Mouse (Mus musculus): ENCODE results near the gene Pla2g4d. TPM values are rescaled to one million over a fixed set of nuclear protein-coding genes. Genes with fewer than 3 reads are reported as not detected.

Pla2g4d gene
- polyA plus RNA-seq (2015; fragmentation: Nextera tagmentation; extraction: Ambion mirVana), result not detected in 2 replicates

- Histone ChIP-seq H3K9me3 (no peaks in the 10 kb centered on the region), H3K27me3 (replicated peaks) (no peaks in the 10 kb centered on the region), H3K27ac (no peak within 1 kb of the TSS), H3K36me3 (no peaks in the 10 kb centered on the region), H3K9ac (no peak within 1 kb of the TSS), H3K4me3 (replicated peaks) (no peak within 1 kb of the TSS), H3K4me1 (replicated peaks) (no peaks in the 10 kb centered on the region), H3K4me2 (replicated peaks) (no peak within 1 kb of the TSS)
- WGBS, result 69% methylated on average over 5 of the region's 5 CpGs
- no peak for ATAC-seq
Observed at GRCm38 (mm10) chr2:120288995-120289394, at the start of gene Pla2g4d. TSS of gene Pla2g4d (minus strand) at chr2:120289197.

DNA sequence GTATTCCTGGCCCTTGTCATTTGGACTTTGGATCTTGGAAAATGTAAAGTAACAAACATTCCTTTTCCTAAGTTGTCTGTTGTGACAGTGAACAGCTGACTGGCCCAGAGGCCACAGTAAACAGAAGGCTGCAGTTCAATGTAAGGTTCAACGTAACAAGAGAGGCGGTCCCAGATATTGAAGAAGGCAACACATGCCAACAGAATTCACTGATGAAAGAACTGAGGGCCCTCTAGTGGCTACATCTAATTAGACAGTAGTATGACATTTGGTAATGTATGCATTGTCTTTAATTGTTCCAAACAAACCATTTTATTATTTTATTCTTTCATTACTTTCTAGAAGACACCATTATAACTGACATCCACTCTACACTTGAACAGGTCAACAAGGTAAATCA lies 48.9 kb upstream of the Pla2g4d start:
- Histone ChIP-seq H3K9me3 (no peaks in the 10 kb centered on the region), H3K27ac (no peak overlapping the region), H3K4me2 (replicated peaks) (no peak overlapping the region), H3K27me3 (replicated peaks) (no peaks in the 10 kb centered on the region), H3K9ac (no peak overlapping the region), H3K4me3 (replicated peaks) (no peak overlapping the region), H3K4me1 (replicated peaks) (no peaks in the 10 kb centered on the region), H3K36me3 (peaks cover 26% of the 10 kb centered on the region)
- ATAC-seq, result no peak
- 58% methylated on average over 2 of the region's 2 CpGs for WGBS

DNA sequence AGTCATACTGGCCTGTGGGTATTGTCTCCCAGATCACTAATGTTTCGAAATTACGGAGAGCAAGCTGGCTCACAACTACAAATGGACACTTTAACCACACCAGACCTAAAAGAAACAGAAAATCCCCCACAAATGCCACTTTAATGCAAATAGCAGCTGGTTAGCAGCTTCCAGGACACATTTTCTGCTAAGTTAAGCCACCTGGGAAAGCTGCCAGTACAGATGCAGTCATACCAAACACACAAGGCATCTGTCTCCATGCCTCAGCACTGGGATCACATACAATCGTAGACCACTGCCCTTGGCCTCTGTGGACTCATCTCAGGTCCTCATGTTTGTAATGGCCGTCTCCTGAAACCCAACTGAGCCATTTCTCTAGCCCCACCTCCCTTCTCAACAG lies 42.6 kb upstream of the Pla2g4d start:
- no peak for ATAC-seq
- peaks cover 24% of the 10 kb centered on the region for H3K36me3 ChIP-seq

DNA sequence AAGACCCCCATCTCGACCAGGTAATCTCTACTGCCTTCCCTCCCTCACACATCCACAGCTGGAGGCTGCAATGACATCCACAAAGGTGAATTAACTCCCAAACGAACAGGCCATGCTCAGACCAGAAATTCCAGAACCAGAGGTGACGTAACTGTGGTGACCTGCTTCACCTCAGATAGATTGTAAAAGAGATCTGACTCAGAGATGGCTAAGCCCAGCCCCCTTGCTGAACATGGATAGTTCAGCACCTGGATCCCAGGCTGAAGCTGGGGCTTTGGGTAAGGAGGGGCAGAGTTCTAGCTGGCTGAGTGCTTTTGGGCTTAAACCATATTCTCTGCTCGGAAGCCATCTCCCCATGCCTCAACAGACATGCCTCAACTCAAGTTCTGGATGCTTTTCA lies 26.1 kb upstream of the Pla2g4d start:
- H3K4me3 ChIP-seq (replicated peaks), result no peak overlapping the region
- ATAC-seq, result peak; percentile 58
- no peaks in the 10 kb centered on the region for H3K27me3 ChIP-seq (replicated peaks)
- WGBS, result 63% methylated on average over 4 of the region's 4 CpGs
- H3K27ac ChIP-seq, result no peak overlapping the region
- no peaks in the 10 kb centered on the region for H3K9me3 ChIP-seq
- H3K4me1 ChIP-seq (replicated peaks), result peaks cover 7% of the 10 kb centered on the region; the same call in 1 of the 2 replicates
- H3K9ac ChIP-seq, result no peak overlapping the region
- H3K36me3 ChIP-seq, result peaks cover 19% of the 10 kb centered on the region; the same call in 1 of the 2 replicates
- no peak overlapping the region for H3K4me2 ChIP-seq (replicated peaks)

More for the DNA sequence above, 42.6 kb upstream of the Pla2g4d start:
- no peak overlapping the region for H3K27ac ChIP-seq
- no peaks in the 10 kb centered on the region for H3K27me3 ChIP-seq (replicated peaks)
- H3K4me2 ChIP-seq (replicated peaks), result no peak overlapping the region
- 78% methylated on average over 4 of the region's 4 CpGs for WGBS
- no peaks in the 10 kb centered on the region for H3K4me1 ChIP-seq (replicated peaks)
- H3K9ac ChIP-seq, result no peak overlapping the region
- H3K9me3 ChIP-seq, result no peaks in the 10 kb centered on the region
- H3K4me3 ChIP-seq (replicated peaks), result no peak overlapping the region

GRCm38 (mm10) chr2:120314487-120314886 lies 25.5 kb upstream of the Pla2g4d start:
- peak; percentile 54; the same call in 1 of the 2 replicates for ATAC-seq
- 0 out of 2 replicates have a peak overlapping the region, but pooled peaks have one; percentile 17 for H3K27ac ChIP-seq
- 68% methylated on average over 4 of the region's 4 CpGs for WGBS

GRCm38 (mm10) chr2:120313976-120314375 lies 25.0 kb upstream of the Pla2g4d start, which contains the start of gene Pla2g4f:
TSS of gene Pla2g4f (minus strand) at chr2:120314165.
- H3K9ac ChIP-seq, result no peak within 1 kb of the TSS
- H3K4me1 ChIP-seq (replicated peaks), result peaks cover 7% of the 10 kb centered on the region; the same call in 1 of the 2 replicates
- H3K4me2 ChIP-seq (replicated peaks), result no peak within 1 kb of the TSS
- 34% methylated on average over 3 of the region's 3 CpGs for WGBS
- ATAC-seq, result peak; percentile 71
- no peaks in the 10 kb centered on the region for H3K9me3 ChIP-seq
- H3K27ac ChIP-seq, result 0 out of 2 replicates have a peak within 1 kb of the TSS, but pooled peaks have one; percentile 17
- peaks cover 14% of the 10 kb centered on the region; the same call in 1 of the 2 replicates for H3K36me3 ChIP-seq
- no peak within 1 kb of the TSS for H3K4me3 ChIP-seq (replicated peaks)
- H3K27me3 ChIP-seq (replicated peaks), result no peaks in the 10 kb centered on the region

More at GRCm38 (mm10) chr2:120314487-120314886, 25.5 kb upstream of the Pla2g4d start:
- H3K27me3 ChIP-seq (replicated peaks), result no peaks in the 10 kb centered on the region
- H3K9ac ChIP-seq, result no peak overlapping the region
- no peaks in the 10 kb centered on the region for H3K9me3 ChIP-seq
- peaks cover 7% of the 10 kb centered on the region; the same call in 1 of the 2 replicates for H3K4me1 ChIP-seq (replicated peaks)
- H3K4me2 ChIP-seq (replicated peaks), result no peak overlapping the region
- H3K4me3 ChIP-seq (replicated peaks), result no peak overlapping the region
- peaks cover 18% of the 10 kb centered on the region; the same call in 1 of the 2 replicates for H3K36me3 ChIP-seq

GRCm38 (mm10) chr2:120312276-120312825 lies 23.4 kb upstream of the Pla2g4d start:
- Histone ChIP-seq H3K36me3 (peaks cover 6% of the 10 kb centered on the region; the same call in 1 of the 2 replicates), H3K27me3 (replicated peaks) (no peaks in the 10 kb centered on the region), H3K9me3 (no peaks in the 10 kb centered on the region), H3K9ac (no peak overlapping the region), H3K27ac (no peak overlapping the region), H3K4me1 (replicated peaks) (peaks cover 7% of the 10 kb centered on the region; the same call in 1 of the 2 replicates), H3K4me2 (replicated peaks) (no peak overlapping the region), H3K4me3 (replicated peaks) (no peak overlapping the region)
- WGBS, result 78% methylated on average over 7 of the region's 7 CpGs
- ATAC-seq, result no peak

DNA sequence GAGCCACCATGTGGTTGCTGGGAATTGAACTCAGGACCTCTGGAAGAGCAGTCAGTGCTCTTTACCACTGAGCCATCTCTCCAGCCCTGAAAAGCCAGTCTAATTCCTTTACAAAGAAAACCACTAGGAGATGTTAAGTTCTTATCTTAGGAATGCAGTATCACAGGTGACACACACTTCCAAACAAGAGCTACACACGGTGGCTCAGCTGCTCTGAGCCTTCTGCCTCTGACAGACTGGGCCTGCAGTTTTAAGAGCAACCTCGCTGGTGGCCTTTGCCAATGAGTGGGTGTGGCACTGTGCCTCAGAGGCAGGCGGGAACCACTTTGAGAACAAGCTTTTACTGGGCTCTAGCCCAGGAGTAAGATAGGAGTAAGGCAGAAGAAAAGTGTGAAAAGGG lies 15.1 kb upstream of the Pla2g4d start:
- Histone ChIP-seq H3K9ac (no peak overlapping the region), H3K27me3 (replicated peaks) (no peaks in the 10 kb centered on the region), H3K4me1 (replicated peaks) (no peaks in the 10 kb centered on the region), H3K9me3 (no peaks in the 10 kb centered on the region), H3K27ac (no peak overlapping the region), H3K4me2 (replicated peaks) (no peak overlapping the region), H3K4me3 (replicated peaks) (no peak overlapping the region), H3K36me3 (no peaks in the 10 kb centered on the region)
- 15% methylated on average over 3 of the region's 3 CpGs for whole genome bisulfite sequencing
- no peak for ATAC-seq

GRCm38 (mm10) chr2:120301076-120301475 lies 12.1 kb upstream of the Pla2g4d start:
- Histone ChIP-seq H3K4me3 (replicated peaks) (no peak overlapping the region), H3K9ac (no peak overlapping the region), H3K27ac (no peak overlapping the region), H3K27me3 (replicated peaks) (no peaks in the 10 kb centered on the region), H3K36me3 (no peaks in the 10 kb centered on the region), H3K4me1 (replicated peaks) (no peaks in the 10 kb centered on the region), H3K9me3 (no peaks in the 10 kb centered on the region), H3K4me2 (replicated peaks) (no peak overlapping the region)
- no peak for ATAC-seq
- 91% methylated on average over 6 of the region's 6 CpGs for WGBS

- Histone ChIP-seq H3K4me1 (replicated peaks) (no peaks in the 10 kb centered on the region), H3K27ac (no peak overlapping the region), H3K9me3 (no peaks in the 10 kb centered on the region), H3K9ac (no peak overlapping the region), H3K36me3 (no peaks in the 10 kb centered on the region), H3K4me3 (replicated peaks) (no peak overlapping the region), H3K27me3 (replicated peaks) (no peaks in the 10 kb centered on the region), H3K4me2 (replicated peaks) (no peak overlapping the region)
- ATAC-seq, result no peak
- WGBS, result 60% methylated on average over 4 of the region's 4 CpGs
Observed at GRCm38 (mm10) chr2:120299866-120300265, 10.9 kb upstream of the Pla2g4d start.

GRCm38 (mm10) chr2:120296160-120296559 lies 7.2 kb upstream of the Pla2g4d start:
- WGBS, result 15% methylated on average over 2 of the region's 2 CpGs
- Histone ChIP-seq H3K9ac (no peak overlapping the region), H3K27me3 (replicated peaks) (no peaks in the 10 kb centered on the region), H3K9me3 (no peaks in the 10 kb centered on the region), H3K4me3 (replicated peaks) (no peak overlapping the region), H3K4me1 (replicated peaks) (no peaks in the 10 kb centered on the region), H3K36me3 (no peaks in the 10 kb centered on the region), H3K27ac (no peak overlapping the region), H3K4me2 (replicated peaks) (no peak overlapping the region)
- no peak for ATAC-seq

DNA sequence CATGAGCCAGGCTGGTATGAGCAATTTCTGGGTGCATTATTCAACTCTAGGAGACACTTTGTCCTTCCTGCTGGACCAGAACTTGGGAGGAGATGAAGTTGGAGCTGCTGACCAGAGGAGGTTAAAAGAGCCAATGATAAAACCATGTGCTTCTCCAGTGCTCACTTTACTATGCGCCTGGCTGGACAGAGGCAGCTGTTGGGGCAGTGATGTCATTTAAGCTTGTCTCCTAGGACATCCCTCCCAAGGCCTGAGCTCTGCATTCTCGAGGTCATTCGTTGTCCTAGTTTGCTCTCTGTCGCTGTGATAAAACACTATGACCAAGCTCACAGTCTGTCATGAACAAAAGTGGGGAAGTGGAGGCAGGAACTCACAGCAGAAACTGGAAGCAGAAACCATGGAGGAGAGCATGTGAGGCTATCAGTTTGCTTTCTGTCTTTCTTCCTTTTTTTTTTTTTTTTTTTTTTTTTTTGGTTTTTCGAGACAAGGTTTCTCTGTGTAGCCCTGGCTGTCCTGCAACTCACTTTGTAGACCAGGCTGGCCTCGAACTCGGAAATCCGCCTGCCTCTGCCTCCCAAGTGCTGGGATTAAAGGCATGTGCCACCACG lies 2.6 kb upstream of the Pla2g4d start:
- H3K27me3 ChIP-seq (replicated peaks), result no peaks in the 10 kb centered on the region
- no peak for ATAC-seq
- H3K9me3 ChIP-seq, result no peaks in the 10 kb centered on the region
- no peak overlapping the region for H3K4me2 ChIP-seq (replicated peaks)
- no peak overlapping the region for H3K9ac ChIP-seq
- H3K4me3 ChIP-seq (replicated peaks), result no peak overlapping the region
- no peak overlapping the region for H3K27ac ChIP-seq
- H3K4me1 ChIP-seq (replicated peaks), result no peaks in the 10 kb centered on the region
- WGBS, result 86% methylated on average over 8 of the region's 9 CpGs
- H3K36me3 ChIP-seq, result no peaks in the 10 kb centered on the region

GRCm38 (mm10) chr2:120288401-120288800 lies 596 bp downstream of the Pla2g4d start:
- Histone ChIP-seq H3K4me3 (replicated peaks) (no peak overlapping the region), H3K36me3 (no peaks in the 10 kb centered on the region), H3K4me1 (replicated peaks) (no peaks in the 10 kb centered on the region), H3K27ac (no peak overlapping the region), H3K9me3 (no peaks in the 10 kb centered on the region), H3K9ac (no peak overlapping the region), H3K4me2 (replicated peaks) (no peak overlapping the region), H3K27me3 (replicated peaks) (no peaks in the 10 kb centered on the region)
- WGBS, result 88% methylated on average over 3 of the region's 3 CpGs
- ATAC-seq, result no peak

Data from intestine, embryonic 15.5 days (tissue).